Mouse (Mus musculus) intestine, postnatal 0 days (tissue): ENCODE data around the gene Spred1. TPM values are rescaled to one million over a fixed set of nuclear protein-coding genes. Genes with fewer than 3 reads are reported as not detected.
A peak's percentile ranks its signal among the peaks of the same experiment; 100 is the strongest.
"Not testable (repeated sequence)": the region's sequence is repeated elsewhere in the genome, so short reads cannot be mapped to it uniquely, and the experiment has no call there.

Source experiments
- ATAC-seq: fragments of 200-750 bp; cut with Nextera tagmentation; 2 replicates; pipeline ENCODE4 v1.8.0; 2017; ENCODE audit warnings: mild to moderate bottlenecking, moderate TSS enrichment, moderate library complexity
- H3K27ac ChIP-seq: fragments of 300-500 bp; sonication (generic); 2 replicates; pipeline ENCODE4 v1.5.1; 2014; ENCODE audit warnings: mild to moderate bottlenecking, low read depth, low read length, moderate library complexity
- H3K27me3 ChIP-seq: fragments of 300-500 bp; sonication (generic); replicated peaks from 2 replicates; pipeline ENCODE4 v1.6.1; 2014; ENCODE audit warnings: low read length, mixed read lengths; ENCODE audit not compliant: control insufficient read depth, insufficient read depth
- H3K36me3 ChIP-seq: fragments of 300-500 bp; sonication (generic); 2 replicates; pipeline ENCODE4 v1.6.1; 2014; ENCODE audit warnings: mild to moderate bottlenecking, moderate library complexity; ENCODE audit not compliant: control insufficient read depth, insufficient read depth
- H3K4me1 ChIP-seq: fragments of 300-500 bp; sonication (generic); replicated peaks from 2 replicates; pipeline ENCODE4 v1.6.1; 2014; ENCODE audit warnings: antibody characterized with exemption, low read length, mixed read lengths; ENCODE audit not compliant: control insufficient read depth, insufficient read depth
- H3K4me2 ChIP-seq: fragments of 300-500 bp; sonication (generic); replicated peaks from 2 replicates; pipeline ENCODE4 v1.6.1; 2014; ENCODE audit warnings: low read depth, mild to moderate bottlenecking, moderate library complexity
- H3K4me3 ChIP-seq: fragments of 300-500 bp; sonication (generic); 2 replicates; pipeline ENCODE4 v1.5.1; 2014; ENCODE audit warnings: low read depth, low read length
- H3K9ac ChIP-seq: fragments of 300-500 bp; sonication (generic); 2 replicates; pipeline ENCODE4 v1.6.1; 2014; ENCODE audit warnings: mild to moderate bottlenecking, low read depth, low read length
- H3K9me3 ChIP-seq: fragments of 300-500 bp; sonication (generic); 2 replicates; pipeline ENCODE4 v1.6.1; 2016; ENCODE audit warnings: mixed run types; ENCODE audit not compliant: control insufficient read depth
- CTCF ChIP-seq: sonication (generic); IDR thresholded peaks from 2 replicates; pipeline ENCODE4 v1.5.1; 2016; ENCODE audit warnings: low read depth, mild to moderate bottlenecking, control low read depth, antibody characterized with exemption, moderate library complexity
- WGBS: fragments of 180-500 bp; shearing (Covaris S2); extraction: QIAGEN DNeasy Blood & Tissue Kit; methylation state at CpG from one replicate; pipeline ENCODE4 v1.1.7; 2014; 5-methylcytosine and 5-hydroxymethylcytosine counted together
- polyA plus RNA-seq: library from polyadenylated mRNA; unstranded; fragments of >200 nt; fragmentation: Nextera tagmentation; extraction: Ambion mirVana; gene quantifications from 2 replicates; pipeline ENCODE4 v1.2.1, GENCODE M21; 2015

Spred1 gene
- polyA plus RNA-seq, 1 experiment from 2014 or later, result 5.1 TPM

DNA sequence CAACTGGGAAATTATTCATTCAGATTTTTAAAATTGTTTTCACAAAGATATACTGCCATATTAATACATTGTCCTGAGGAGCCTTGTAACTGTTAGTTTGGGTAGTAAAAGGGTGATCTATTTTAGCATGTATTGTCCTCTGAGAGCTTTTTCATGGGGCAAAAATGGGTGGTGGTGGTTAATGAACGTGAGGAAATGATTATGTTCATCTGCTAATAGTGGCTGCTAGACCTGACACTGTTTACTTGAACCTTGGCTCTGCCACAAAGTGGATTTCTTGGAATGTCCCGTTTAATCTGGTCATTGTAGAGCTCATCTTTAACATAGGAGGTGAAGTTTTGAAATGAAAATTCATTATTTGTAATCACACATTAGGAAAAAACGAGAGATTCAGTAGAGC lies 2.5 kb downstream of the Spred1 start:
- no peak for ATAC-seq

DNA sequence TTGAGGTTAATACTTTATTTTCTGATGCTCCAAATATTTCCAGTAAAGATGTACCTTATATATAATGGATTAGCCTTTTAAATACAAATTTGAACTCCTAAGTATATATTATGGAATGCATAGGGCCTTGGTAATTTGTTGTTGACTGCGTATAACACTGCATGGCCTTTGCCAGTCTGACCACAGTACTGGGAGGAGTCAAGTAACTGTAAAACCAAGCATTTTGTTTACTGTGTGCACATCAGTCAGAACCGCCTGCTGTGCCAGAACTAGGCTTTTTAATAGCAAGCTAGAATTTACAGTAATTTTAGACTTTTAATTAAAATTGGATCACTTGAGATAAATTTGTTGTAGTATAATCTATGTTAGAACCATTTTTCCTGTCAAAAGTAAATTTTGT lies 3.7 kb downstream of the Spred1 start:
- H3K36me3 ChIP-seq, result no peaks in the 10 kb centered on the region
- no peak for ATAC-seq
- no peak overlapping the region for H3K27ac ChIP-seq
- no peak overlapping the region for H3K4me3 ChIP-seq
- no peaks in the 10 kb centered on the region for H3K27me3 ChIP-seq
- peaks cover 8% of the 10 kb centered on the region; the same call in 1 of the 2 replicates for H3K4me1 ChIP-seq
- TF ChIP-seq CTCF, result no peak
- no peak overlapping the region for H3K4me2 ChIP-seq
- H3K9me3 ChIP-seq, result no peaks in the 10 kb centered on the region
- no peak overlapping the region for H3K9ac ChIP-seq
- 64% methylated on average over 2 of the region's 2 CpGs for WGBS

More for the DNA sequence above, 2.5 kb downstream of the Spred1 start:
- Histone ChIP-seq H3K36me3 (no peaks in the 10 kb centered on the region), H3K27me3 (no peaks in the 10 kb centered on the region), H3K9me3 (no peaks in the 10 kb centered on the region), H3K4me1 (peaks cover 15% of the 10 kb centered on the region), H3K4me3 (peak overlapping the region; percentile 95; the same call in 1 of the 2 replicates), H3K9ac (no peak overlapping the region), H3K4me2 (peak overlapping the region; percentile 78), H3K27ac (no peak overlapping the region)
- WGBS, result 25% methylated on average over 3 of the region's 3 CpGs
- no peak for TF ChIP-seq CTCF

DNA sequence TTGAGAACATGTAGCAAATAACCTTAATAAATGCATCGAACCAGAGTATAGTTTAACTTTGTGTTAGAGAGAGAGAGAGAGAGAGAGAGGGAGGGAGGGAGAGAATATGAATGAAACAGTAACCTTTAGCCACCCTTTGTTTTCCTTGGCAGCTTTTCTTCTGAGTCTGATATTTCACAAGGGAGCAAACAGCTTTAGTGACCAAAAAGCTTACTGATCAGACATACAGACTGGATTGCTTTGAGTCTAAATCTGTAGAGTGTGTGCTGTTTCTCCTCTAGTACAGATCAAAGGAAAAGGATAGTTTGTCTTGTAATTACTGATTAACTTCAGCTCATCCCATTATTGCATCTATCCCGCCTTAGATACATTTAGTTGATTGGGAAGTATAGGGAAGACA lies 8.0 kb downstream of the Spred1 start:
- WGBS, result 34% methylated on average over 2 of the region's 2 CpGs
- ATAC-seq, result no peak
- Histone ChIP-seq H3K9ac (no peak overlapping the region), H3K27ac (no peak overlapping the region), H3K4me3 (no peak overlapping the region), H3K27me3 (no peaks in the 10 kb centered on the region), H3K4me1 (0 out of 2 replicates have a peak, but pooled peaks cover 8% of the 10 kb centered on the region), H3K36me3 (no peaks in the 10 kb centered on the region), H3K9me3 (no peaks in the 10 kb centered on the region), H3K4me2 (no peak overlapping the region)
- no peak for TF ChIP-seq CTCF

DNA sequence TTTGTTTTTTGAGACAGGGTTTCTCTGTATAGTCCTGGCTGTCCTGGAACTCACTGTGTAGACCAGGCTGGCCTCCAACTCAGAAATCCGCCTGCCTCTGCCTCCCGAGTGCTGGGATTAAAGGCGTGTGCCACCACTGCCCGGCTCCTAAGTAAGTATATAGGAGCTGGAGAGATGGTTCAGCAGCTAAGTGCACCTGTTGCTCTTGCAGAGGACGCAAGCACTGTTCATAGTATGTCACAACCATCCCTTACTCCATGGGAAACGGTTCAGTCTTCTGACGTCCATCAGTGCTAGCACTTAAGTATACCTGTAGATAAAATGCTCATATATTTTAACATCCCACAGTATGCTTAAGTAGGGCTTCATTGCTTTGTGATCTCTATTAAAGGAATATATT lies 9.9 kb downstream of the Spred1 start:
- WGBS, result 88% methylated on average over 7 of the region's 7 CpGs
- H3K36me3 ChIP-seq, ATAC-seq, H3K27ac ChIP-seq, H3K9me3 ChIP-seq, H3K9ac ChIP-seq, H3K4me1 ChIP-seq, H3K27me3 ChIP-seq, H3K4me2 ChIP-seq, H3K4me3 ChIP-seq: not testable (repeated sequence)

DNA sequence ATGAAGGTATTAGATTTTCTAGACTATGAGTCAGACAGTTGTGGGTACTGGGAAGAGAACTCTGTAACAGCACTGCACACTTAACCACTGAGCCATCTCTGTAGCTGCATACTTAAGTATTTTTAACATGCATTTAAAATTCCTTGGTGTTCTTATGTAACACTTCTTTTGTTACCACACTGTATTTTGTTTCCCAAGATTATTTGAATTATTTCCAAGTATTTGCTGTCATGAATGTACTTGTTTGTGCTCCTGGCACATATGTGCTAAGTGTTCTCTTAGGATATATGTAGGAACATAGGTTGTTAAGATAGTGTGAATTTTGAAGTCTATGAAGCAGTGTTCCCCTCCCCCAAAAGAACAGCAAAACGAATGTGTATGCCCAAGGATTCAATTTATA lies 10.7 kb downstream of the Spred1 start:
- Histone ChIP-seq H3K4me2 (no peak overlapping the region), H3K27me3 (no peaks in the 10 kb centered on the region), H3K9me3 (no peaks in the 10 kb centered on the region), H3K4me1 (peaks cover 8% of the 10 kb centered on the region; the same call in 1 of the 2 replicates), H3K9ac (no peak overlapping the region), H3K36me3 (no peaks in the 10 kb centered on the region), H3K4me3 (no peak overlapping the region), H3K27ac (no peak overlapping the region)
- WGBS, result 77% methylated on average over 1 of the region's 1 CpGs
- no peak for ATAC-seq
- TF ChIP-seq CTCF, result no peak

DNA sequence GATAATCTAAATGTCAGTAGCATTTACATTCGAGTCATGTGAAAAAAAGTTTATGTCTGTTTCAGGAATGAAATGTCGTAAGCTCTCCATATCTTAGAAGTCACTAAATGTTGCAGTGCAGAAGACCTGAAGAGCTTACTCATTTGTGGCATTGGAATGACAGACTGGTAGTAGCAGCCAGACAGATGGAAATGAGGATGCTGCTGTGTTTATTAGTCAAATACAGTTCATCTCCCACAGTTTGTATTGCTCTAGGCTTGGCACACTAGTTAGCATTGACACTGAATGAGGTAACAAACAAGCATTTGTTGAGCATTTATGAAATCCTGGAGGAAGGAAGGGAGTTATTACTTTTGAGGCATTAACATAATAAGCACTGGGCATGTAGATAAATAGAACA lies 12.4 kb downstream of the Spred1 start:
- Histone ChIP-seq H3K4me3 (no peak overlapping the region), H3K27me3 (no peaks in the 10 kb centered on the region), H3K4me2 (no peak overlapping the region), H3K4me1 (peaks cover 3% of the 10 kb centered on the region), H3K9ac (no peak overlapping the region), H3K9me3 (no peaks in the 10 kb centered on the region), H3K36me3 (no peaks in the 10 kb centered on the region), H3K27ac (no peak overlapping the region)
- WGBS, result 62% methylated on average over 2 of the region's 2 CpGs
- no peak for TF ChIP-seq CTCF
- ATAC-seq, result no peak

DNA sequence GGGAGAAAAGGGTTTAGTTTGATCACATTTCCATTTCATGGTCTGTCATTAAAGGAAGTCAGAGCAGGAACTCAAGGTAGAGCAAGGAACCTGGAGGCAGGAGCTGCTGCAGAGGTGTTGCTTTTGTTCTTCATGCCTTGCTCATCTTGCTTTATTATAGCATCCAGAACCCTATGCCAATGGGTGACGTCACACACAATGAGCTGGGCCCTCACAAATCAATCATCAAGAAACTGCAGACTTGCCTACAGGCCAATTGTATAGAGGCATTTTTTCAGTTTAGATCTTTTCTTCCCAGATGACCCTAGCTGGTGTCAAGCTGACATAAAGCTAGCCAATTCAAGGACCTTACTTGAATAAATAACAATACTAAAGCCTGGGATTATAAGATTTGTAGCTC lies 16.6 kb downstream of the Spred1 start:
- no peak for TF ChIP-seq CTCF
- H3K27me3 ChIP-seq, result no peaks in the 10 kb centered on the region
- no peak overlapping the region for H3K4me2 ChIP-seq
- no peak overlapping the region for H3K4me3 ChIP-seq
- no peak for ATAC-seq
- peaks cover 3% of the 10 kb centered on the region for H3K4me1 ChIP-seq
- no peak overlapping the region for H3K9ac ChIP-seq
- H3K27ac ChIP-seq, result no peak overlapping the region
- H3K36me3 ChIP-seq, result no peaks in the 10 kb centered on the region
- no peaks in the 10 kb centered on the region for H3K9me3 ChIP-seq
- 58% methylated on average over 1 of the region's 1 CpGs for WGBS
